Comparison of ENCODE assay signal across 15 mouse cellular contexts in the genomic region with DNA sequence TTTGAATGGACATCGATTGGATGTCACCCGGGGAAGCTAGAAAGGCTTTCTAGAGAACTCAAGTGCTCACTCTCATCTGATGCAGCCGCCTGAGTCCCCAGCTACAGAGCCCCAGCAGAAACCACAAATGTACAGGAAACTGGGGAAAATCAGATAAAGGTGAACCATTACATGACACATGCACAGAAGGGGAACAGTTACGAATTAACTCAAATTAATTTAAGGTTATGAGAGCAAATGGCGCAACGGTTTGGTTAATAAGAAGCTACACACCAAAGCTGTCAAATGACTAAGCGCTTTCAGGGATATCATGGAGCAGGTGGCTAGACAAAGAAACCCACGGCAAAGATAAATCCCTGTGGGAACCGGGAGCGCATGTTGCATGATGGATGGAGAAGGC. TPM values are rescaled to one million over a fixed set of nuclear protein-coding genes. Genes with fewer than 3 reads are reported as not detected.
DNase-seq lines count a peak whose midpoint lies in the region; ATAC-seq and TF ChIP-seq lines count a peak whose summit lies in the region.
"Had no signal": no experiment of that assay in that cellular context is flagged by ENCODE, and none has a peak within 500 bp of the region (broad histone marks: within the 10 kb centered on the region; RNA-seq: fewer than 3 reads in every experiment).

No protein-coding gene starts in this region.

- H3K27me3 ChIP-seq in intestine, postnatal 0 days (replicated peaks; ENCODE audit: control insufficient read depth, insufficient read depth, low read length), result no peaks in the 10 kb centered on the region
- H3K27me3 ChIP-seq in megakaryocyte, embryonic 14.5 days (replicated peaks), result peaks cover 6% of the 10 kb centered on the region
- no peaks in the 10 kb centered on the region for H3K27me3 ChIP-seq in midbrain, embryonic 13.5 days
- H3K27me3 ChIP-seq: forebrain, embryonic 12.5 days; limb, embryonic 13.5 days; stomach, embryonic 15.5 days had no signal

- H3K27ac ChIP-seq in intestine, postnatal 0 days (ENCODE audit: low read depth, low read length), result no peak overlapping the region
- no peak overlapping the region for H3K27ac ChIP-seq in midbrain, embryonic 13.5 days
- H3K27ac ChIP-seq: forebrain, embryonic 12.5 days; gastrocnemius, adult 2 months; hindbrain, postnatal 0 days; limb, embryonic 13.5 days; midbrain, embryonic 10.5 days; stomach, embryonic 15.5 days had no signal

- no peak for TF ChIP-seq CTCF in intestine, postnatal 0 days (IDR thresholded peaks at IDR 0.05; ENCODE audit: low read depth)

- no peaks in the 10 kb centered on the region for H3K9me3 ChIP-seq in intestine, postnatal 0 days (ENCODE audit: control insufficient read depth)
- no peaks in the 10 kb centered on the region for H3K9me3 ChIP-seq in megakaryocyte, embryonic 14.5 days
- H3K9me3 ChIP-seq in midbrain, embryonic 13.5 days, result no peaks in the 10 kb centered on the region
- H3K9me3 ChIP-seq: forebrain, embryonic 12.5 days; limb, embryonic 13.5 days; midbrain, embryonic 10.5 days; stomach, embryonic 15.5 days had no signal

- H3K4me1 ChIP-seq in intestine, postnatal 0 days (replicated peaks; ENCODE audit: control insufficient read depth, insufficient read depth, low read length), result peaks cover 6% of the 10 kb centered on the region; the same call in 1 of the 2 replicates
- H3K4me1 ChIP-seq in megakaryocyte, embryonic 14.5 days, result peaks cover 61% of the 10 kb centered on the region
- H3K4me1 ChIP-seq in midbrain, embryonic 13.5 days (replicated peaks), result 0 out of 2 replicates have a peak, but pooled peaks cover 2% of the 10 kb centered on the region
- H3K4me1 ChIP-seq: forebrain, embryonic 12.5 days had no signal

- intact Hi-C loops in left cerebral cortex, postnatal 14 days (cut with DNase I), result no loop called here

- H3K36me3 ChIP-seq in intestine, postnatal 0 days (ENCODE audit: control insufficient read depth, insufficient read depth), result no peaks in the 10 kb centered on the region
- H3K36me3 ChIP-seq in megakaryocyte, embryonic 14.5 days (replicated peaks; ENCODE audit: low read length), result no peaks in the 10 kb centered on the region
- H3K36me3 ChIP-seq in midbrain, embryonic 13.5 days, result no peaks in the 10 kb centered on the region
- H3K36me3 ChIP-seq: forebrain, embryonic 12.5 days; limb, embryonic 13.5 days; midbrain, embryonic 10.5 days; stomach, embryonic 15.5 days had no signal

- peak overlapping the region; percentile 35 for H3K4me2 ChIP-seq in intestine, postnatal 0 days (replicated peaks; ENCODE audit: low read depth)
- no peak overlapping the region for H3K4me2 ChIP-seq in midbrain, embryonic 13.5 days (replicated peaks)
- H3K4me2 ChIP-seq: forebrain, embryonic 12.5 days; limb, embryonic 13.5 days; lung, embryonic 14.5 days; stomach, embryonic 15.5 days had no signal

- H3K4me3 ChIP-seq in intestine, postnatal 0 days (ENCODE audit: low read depth, low read length), result peak overlapping the region; percentile 4; the same call in 1 of the 2 replicates
- H3K4me3 ChIP-seq in megakaryocyte, embryonic 14.5 days (replicated peaks), result peak overlapping the region; percentile 66
- no peak overlapping the region for H3K4me3 ChIP-seq in midbrain, embryonic 13.5 days (replicated peaks)
- H3K4me3 ChIP-seq: forebrain, embryonic 12.5 days; gastrocnemius, adult 2 months; limb, embryonic 13.5 days; midbrain, embryonic 10.5 days; stomach, embryonic 15.5 days had no signal

- no peak overlapping the region for H3K9ac ChIP-seq in intestine, postnatal 0 days (ENCODE audit: low read depth, low read length)
- H3K9ac ChIP-seq in midbrain, embryonic 13.5 days (replicated peaks), result no peak overlapping the region
- H3K9ac ChIP-seq: forebrain, embryonic 12.5 days; limb, embryonic 13.5 days; lung, embryonic 14.5 days; stomach, embryonic 15.5 days had no signal

- peak; percentile 62 for DNase-seq in CD4-positive, CD25-positive, alpha-beta regulatory T cell, adult 2 months (ENCODE audit: low read depth, low spot score)
- DNase-seq in MN1 (ENCODE audit: low spot score), result peak; percentile 54
- DNase-seq in embryo, embryonic 9.5 days (ENCODE audit: extremely low spot score), result no peak
- no peak for DNase-seq in left cerebral cortex, postnatal 14 days (ENCODE audit: low spot score in 2 of 2)
- DNase-seq: cerebellum, postnatal 14 days; gastrocnemius, adult 2 months had no signal

- 41% methylated on average over 10 of the region's 10 CpGs for WGBS in intestine, postnatal 0 days
- WGBS in midbrain, embryonic 13.5 days, result 76% methylated on average over 10 of the region's 10 CpGs

- peak; percentile 52 for ATAC-seq in intestine, postnatal 0 days
- ATAC-seq in midbrain, embryonic 13.5 days, result no peak
- ATAC-seq: hindbrain, postnatal 0 days had no signal

RNA-seq across cellular contexts. Expression of a gene that starts 35.2 kb away (rescaled TPM):
- polyA plus RNA-seq in intestine, postnatal 0 days (2015; fragmentation: Nextera tagmentation; extraction: Ambion mirVana), result 18.5 and 20.8 TPM in 2 replicates
- polyA plus RNA-seq in megakaryocyte, embryonic 14.5 days (2012; ENCODE audit: insufficient read depth, low replicate concordance), result 1.5 and 2.8 TPM in 2 replicates
- 10 to 100 TPM; 47.0 to 49.0 TPM for total RNA-seq in left cerebral cortex, postnatal 14 days (2021)
- polyA plus RNA-seq in midbrain, embryonic 13.5 days (2015; fragmentation: Nextera tagmentation; extraction: Ambion mirVana), result 38.0 and 41.1 TPM in 2 replicates

Comparison
In these comparisons a context has a peak if more than half of its experiments do, and no peak if none do; other contexts are left out.
1. DNase-seq: peak in CD4-positive, CD25-positive, alpha-beta regulatory T cell, adult 2 months (single experiment) and MN1 (single experiment); none in embryo, embryonic 9.5 days (single experiment) and left cerebral cortex, postnatal 14 days (0 of 2).